Mouse (Mus musculus) small intestine, adult 2 months (tissue): ENCODE data around the gene Igfn1.

Source experiments
- CTCF ChIP-seq: fragments of 200-500 bp; IDR thresholded peaks from 2 replicates; pipeline ENCODE4 v1.5.1; 2012; ENCODE audit warnings: low read depth, mild to moderate bottlenecking, control low read depth, inconsistent platforms, low read length, moderate library complexity, mixed read lengths; ENCODE audit not compliant: insufficient replicate concordance, insufficient read length; ENCODE audit errors: extremely low read depth
- POLR2A ChIP-seq: fragments of 200-500 bp; IDR thresholded peaks from 2 replicates; pipeline ENCODE4 v1.6.1; 2012; ENCODE audit warnings: low read depth, mild to moderate bottlenecking, control low read depth, inconsistent platforms, low read length, moderate library complexity

DNA sequence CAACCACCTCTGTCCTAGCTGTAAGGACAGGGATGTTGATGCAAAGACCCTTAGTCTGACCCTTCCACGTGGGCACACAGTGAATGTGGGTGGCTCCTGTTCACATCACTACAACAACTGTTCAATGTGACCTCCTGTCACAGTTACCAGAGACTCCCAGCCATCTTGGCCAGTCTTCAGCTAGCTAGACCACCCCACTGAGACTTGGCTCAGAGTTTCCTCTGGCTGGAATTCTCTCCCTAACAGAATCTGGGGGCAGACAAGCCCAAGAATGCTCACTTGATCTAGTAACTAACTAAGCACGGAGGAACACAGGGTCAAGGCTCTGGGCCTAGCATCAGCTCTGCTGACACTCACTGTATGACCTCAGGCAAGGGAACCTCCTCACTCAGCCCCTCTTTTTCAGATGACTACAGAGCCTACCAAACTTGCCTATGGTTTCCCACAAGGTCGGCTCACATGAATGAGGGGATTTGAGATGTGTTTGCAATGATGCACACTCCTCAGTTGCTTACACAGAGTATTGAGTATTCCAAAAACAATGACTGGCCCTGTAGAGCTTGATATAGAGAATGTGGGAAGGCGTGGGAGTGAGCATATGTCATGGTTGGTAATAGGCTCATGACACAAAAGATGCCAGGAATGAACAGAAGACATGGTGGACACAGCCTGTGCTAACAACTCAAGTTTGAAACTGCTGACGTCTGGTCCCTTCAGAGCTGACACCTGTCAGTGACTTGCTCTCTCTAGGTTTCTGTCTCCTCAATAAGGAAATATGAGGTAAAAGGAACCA, 32.8 kb upstream of the Igfn1 start:
- TF ChIP-seq CTCF, result no peak
- no peak for TF ChIP-seq POLR2A
